Mouse (Mus musculus) spleen, adult 18-20 months (tissue): ENCODE measurements around the gene Iqcf1.
"Not testable (repeated sequence)": the region's sequence is repeated elsewhere in the genome, so short reads cannot be mapped to it uniquely, and the experiment has no call there.

Source experiments
- DNase-seq, 2 experiments: peaks; one replicate each; pipeline ENCODE4 v3.0.0; 2022; ENCODE audit warnings: mixed read lengths in 2 of 2

The Iqcf1 gene

DNA sequence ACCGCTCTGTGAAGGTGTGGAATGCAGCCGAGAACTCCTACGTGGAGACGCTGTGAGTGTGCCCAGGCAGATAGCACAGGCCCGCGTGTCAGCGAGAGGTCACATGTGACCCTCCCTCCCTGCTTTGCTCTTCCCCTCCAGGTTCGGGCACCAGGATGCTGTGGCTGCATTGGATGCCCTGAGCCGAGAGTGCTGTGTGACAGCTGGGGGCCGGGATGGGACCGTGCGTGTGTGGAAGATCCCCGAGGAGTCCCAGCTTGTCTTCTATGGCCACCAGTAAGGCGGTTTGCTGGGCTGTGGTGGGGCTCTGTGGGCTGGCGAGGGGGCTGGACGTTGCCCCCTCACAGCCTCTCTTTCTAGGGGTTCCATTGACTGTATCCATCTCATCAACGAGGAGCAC, 16.2 kb upstream of the Iqcf1 start:
- no peak for DNase-seq

DNA sequence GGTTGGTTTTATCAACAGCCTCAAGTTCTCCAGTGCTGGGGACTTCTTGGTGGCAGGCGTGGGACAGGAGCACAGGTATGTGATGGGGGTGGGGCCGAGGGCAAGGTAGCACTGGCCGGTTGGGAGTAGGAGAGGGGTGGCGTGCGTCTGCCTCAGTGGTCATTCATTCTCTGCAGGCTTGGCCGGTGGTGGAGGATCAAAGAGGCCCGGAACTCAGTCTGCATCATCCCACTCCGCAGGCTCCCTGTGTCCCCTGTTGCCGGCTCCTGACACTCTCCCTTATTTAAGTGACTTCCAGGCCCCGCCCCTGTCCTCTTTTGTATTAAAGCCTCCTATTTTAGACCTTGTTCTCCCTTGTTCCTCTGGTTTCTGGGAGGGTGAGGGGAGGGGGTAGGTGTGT, 14.7 kb upstream of the Iqcf1 start:
- DNase-seq, result no peak

DNA sequence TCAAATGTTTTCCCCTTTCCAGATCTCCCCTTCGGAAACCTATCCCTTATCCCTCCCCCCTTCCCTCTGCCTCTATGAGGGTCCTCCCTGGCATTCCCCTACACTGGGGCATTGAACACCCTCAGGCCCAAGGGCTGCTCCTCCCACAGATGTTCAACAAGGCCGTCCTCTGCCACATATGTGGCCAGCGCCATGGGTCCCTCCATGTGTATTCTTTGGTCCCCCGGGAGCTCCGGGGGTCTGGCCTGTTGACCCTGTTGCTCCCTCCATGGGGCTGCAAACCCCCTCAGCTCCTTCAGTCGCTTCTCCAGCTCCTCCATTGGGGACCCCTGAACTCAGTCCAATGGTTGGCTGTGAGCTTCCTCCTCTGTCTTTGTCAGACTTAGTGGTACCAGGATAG, 12.2 kb upstream of the Iqcf1 start:
- not testable (repeated sequence) for DNase-seq

DNA sequence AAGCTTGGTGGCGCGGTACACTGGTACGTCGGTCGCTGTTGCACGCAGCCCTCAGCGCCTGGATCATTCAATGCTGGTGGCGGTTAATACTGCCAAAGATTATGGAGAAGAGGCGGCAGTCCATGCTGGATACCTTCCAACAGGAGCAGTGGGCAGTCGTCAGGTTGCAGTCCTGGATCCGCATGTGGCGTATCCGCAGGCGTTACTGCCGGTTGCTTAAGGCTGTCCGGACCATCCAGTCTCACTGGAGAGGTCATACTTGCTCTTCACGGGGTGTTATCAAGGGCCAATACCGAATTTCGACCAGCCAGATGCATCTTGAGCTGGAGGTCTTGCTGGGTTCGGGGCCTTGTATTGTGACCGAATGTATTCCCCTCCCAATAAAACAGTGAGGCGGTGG, 2.1 kb downstream of the Iqcf1 start:
- DNase-seq, result no peak

DNA sequence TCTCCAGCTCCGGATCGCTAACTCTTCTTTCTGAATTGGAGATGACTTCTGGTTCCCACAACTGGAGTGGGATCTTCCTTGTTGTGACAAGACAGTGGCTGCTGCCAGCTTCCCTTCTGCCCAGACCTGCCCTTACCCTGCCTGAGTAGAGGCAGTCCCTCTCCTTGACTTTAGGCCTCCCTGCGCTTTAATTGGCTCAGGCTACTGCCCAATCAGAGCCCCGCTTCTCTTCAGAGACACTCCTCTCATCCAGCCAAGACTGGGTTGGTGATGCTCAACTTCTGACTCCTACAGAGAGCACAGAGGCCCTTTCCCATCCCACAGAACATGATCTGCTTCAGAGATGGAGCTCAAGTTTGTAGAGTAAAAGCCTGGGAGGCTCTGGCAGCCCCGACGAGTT, 4.5 kb downstream of the Iqcf1 start:
- no peak for DNase-seq

DNA sequence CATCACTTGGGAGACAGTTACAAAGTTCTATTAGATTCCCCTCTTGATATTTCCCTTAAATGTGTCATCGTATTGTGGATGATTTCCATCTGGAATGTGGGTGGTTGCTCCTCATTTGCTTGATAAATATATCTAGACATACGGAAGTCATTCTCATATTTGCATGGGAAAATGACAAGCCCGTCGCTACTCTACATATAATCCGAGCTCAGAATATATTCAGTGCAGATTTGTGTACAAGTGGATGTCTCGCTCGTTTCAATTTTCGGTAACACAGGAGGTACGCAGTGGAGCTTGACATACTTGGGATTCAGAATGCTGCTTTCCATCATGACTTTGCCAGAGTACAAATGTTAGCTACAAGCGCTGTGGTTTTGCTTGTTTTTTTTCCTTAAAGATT, 9.6 kb downstream of the Iqcf1 start:
- no peak for DNase-seq

DNA sequence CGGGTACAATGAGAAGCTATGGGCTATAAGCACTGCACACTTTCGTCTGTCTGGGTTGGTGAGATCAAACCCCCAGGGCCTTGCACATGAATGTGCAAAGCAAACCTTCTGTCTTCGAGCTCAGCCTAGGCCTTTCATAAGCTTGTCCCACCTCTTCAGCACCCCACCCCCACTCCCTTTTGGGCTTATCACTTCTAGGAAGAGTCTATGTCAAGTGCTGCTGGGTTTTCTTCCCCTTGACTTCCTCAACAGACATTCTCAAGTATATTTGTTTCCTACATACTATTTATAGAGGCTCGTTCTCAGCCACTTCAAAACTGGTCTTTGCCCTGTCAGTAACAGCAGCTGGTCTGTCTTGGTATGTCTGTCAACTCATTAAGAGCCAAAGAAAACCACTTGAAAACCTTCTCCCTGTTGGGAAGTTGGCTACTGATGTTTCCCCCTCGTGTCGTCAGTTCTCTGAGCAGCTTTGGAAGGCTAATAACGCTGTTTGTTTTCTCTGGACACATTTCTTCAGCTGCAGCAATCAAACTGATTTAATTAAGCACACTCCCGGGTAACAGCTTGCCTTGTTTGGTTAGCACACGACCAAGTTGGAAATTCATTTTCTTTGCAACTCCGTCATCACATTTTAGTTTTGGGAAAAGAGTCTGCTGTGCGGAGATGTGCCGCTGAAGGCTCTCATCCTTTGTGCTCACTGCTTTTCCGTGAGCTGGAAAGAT, 13.1 kb downstream of the Iqcf1 start:
- no peak for DNase-seq

DNA sequence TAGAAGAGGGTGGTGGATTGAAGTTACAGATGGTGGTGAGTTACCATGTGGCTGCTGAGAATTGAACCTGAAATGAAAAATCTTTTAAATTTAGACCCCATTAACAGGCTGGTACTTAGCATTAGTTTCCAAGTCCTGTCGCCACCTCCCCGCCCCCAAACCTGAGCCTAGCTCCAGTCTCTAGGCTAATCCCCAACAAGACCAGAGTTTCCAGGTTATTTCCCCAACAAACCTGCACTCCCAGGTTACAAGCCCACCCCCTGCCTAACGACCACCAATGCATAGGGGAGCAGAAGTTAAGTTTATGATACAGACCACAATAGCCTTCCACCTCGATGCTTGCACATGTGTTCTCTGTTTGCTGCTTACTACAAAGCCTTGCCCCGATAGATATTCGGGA, 13.8 kb downstream of the Iqcf1 start:
- DNase-seq, result no peak

DNA sequence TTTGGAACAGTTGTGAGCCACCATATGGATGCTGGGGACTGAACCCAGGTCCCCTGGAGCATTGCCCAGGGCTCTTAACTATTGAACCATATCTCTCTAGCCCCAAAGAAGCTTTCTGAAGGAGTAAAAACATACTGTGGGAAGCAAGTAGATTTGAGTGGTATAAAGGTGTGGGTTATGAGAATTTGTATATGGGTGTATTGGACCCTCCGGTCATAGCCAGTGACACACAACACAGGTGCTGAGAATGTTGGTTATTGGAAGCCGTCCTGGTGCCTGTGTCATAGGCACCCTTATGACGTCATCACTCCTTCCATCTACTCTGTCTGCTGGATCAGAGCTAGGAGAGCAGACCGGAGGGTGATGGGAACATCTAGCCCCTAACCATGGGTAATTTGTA, 14.5 kb downstream of the Iqcf1 start, which contains the start of gene Iqcf5:
Gene Iqcf5 (plus strand): TSS at position 301 of the 400 bp plus-strand sequence.
- no peak for DNase-seq

DNA sequence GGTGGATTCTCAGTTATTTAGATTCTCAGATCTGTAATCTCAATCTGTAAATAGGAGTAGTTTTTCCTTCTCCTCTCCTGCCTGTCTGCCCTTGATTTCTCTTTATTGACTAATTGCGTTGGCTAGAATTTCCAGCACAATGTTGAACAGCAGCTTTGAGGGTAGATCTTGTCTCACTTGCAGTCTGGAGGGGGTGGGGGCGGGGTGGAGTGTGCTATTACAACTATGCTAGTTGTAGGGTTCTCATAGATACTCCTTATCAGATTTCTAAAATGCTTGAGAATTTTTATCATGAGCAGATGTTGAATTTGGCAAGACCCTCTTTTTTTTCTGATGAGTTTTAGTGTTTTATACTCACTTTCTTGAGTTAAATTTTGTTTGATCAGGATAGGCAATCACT, 19.7 kb downstream of the Iqcf1 start:
- DNase-seq, result no peak

DNA sequence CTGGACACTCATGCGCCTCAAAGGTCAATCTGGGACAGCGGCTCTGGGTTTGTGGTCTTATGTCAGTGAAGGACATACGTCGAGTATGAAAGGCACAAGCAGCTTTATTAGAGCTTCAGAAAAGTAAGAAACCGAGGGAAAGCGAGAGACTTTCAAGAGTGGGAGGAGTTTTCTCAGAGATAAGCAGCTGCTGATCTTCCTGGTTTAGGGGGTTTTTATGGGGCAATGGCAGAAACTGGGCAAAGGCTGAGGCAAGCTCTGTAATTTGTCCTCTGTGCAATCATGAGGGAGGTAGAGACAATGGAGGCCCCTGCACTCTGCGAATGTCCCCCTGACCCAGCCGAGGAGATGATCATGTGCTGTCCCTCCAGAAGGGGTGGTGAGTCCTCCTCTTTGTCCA, 20.1 kb downstream of the Iqcf1 start:
- no peak for DNase-seq

DNA sequence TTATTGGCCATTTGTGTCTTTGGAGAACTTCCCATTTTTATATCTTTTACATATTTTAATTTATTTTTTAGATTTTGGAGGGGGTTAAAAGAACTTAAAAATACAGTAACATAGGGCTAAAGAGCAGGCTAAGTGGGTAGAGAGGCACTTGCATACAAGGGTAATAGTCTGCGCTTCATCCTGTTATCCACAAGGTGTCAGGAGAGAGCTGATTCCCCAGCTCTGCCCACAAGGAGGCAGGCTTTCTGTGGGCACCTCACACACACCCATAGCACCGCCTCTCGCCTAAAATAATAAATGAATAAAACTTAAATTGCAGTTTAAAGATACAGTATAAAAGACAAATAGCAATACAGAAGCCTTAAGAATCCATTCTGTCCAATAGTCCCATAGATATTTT, 32.1 kb downstream of the Iqcf1 start:
- no peak for DNase-seq

DNA sequence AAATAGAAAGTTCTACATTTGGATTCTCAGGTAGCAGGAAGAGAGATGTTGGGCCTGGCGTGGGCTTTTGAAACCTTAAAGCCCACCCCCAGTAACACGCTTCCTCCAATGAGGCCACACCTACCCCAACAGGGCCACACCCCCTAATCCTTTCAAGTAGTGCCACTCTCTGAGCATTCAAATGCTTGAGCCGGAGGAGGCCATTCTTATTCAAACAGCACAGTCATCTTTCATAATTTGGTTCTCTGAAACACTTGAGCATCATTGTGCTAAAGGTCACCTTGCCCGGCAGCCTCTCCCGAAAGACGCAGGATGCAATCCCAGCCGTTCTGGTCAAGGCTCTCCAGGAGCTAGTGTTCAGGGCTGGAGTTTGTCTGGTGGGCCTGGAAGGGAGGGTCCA, 34.5 kb downstream of the Iqcf1 start:
- no peak for DNase-seq

DNA sequence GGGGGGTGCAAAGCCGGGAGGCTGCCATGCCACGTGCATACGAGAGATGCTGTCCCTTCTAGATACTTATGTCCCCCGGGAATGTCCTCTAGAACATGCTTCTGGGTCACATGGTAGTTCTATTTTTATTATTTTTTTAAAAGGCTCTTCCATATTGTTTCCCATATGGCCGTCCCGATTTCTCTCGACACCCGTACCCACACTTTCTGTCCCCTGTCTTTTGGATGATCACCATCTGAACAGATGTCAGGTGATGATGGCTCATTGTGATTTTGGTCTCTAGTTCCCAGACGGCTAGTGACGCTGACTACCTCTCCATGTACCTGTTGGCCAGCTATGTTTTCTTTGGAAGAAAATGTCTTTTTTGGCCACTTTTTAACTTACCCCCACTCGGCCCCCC, 35.2 kb downstream of the Iqcf1 start:
- DNase-seq, result no peak
